Mouse (Mus musculus) MEL (cell line): ENCODE results near the gene Gmeb2. TPM values are rescaled to one million over a fixed set of nuclear protein-coding genes. Genes with fewer than 3 reads are reported as not detected.

Source experiments
- DNase-seq: peaks from one replicate; pipeline ENCODE4 v3.0.0; 2011; ENCODE audit warnings: low read depth, low spot score
- H3K27ac ChIP-seq: 2 replicates; pipeline ENCODE4 v1.5.1; 2012; ENCODE audit warnings: low read depth, mild to moderate bottlenecking, control low read depth, low read length, moderate library complexity; ENCODE audit not compliant: control insufficient read depth
- H3K27me3 ChIP-seq, 2 experiments: fragments of 150-350 bp in 1 of 2; sonication (generic) in 1 of 2; 2 replicates each; pipeline ENCODE4 v1.6.1; 2012; ENCODE audit warnings: low read length in 2 of 2, mild to moderate bottlenecking in 2 of 2, improper control_type of control experiment in 1 of 2, moderate library complexity in 1 of 2; ENCODE audit not compliant: insufficient read depth in 2 of 2, control insufficient read depth in 1 of 2
- H3K36me3 ChIP-seq, 2 experiments: 2 replicates each; pipeline ENCODE4 v1.6.1; 2012 to 2014; ENCODE audit warnings: low read length in 2 of 2, improper control_type of control experiment in 1 of 2, inconsistent platforms in 1 of 2, mild to moderate bottlenecking in 1 of 2; ENCODE audit not compliant: insufficient read depth in 2 of 2, control insufficient read depth in 1 of 2
- H3K4me1 ChIP-seq, 2 experiments: fragments of 150-350 bp in 1 of 2; sonication (generic) in 1 of 2; 2 replicates each; pipeline ENCODE4 v1.6.1; 2012; ENCODE audit warnings: low read length in 2 of 2, improper control_type of control experiment in 1 of 2, mild to moderate bottlenecking in 1 of 2; ENCODE audit not compliant: insufficient read depth in 2 of 2, control insufficient read depth in 1 of 2
- H3K4me3 ChIP-seq, 2 experiments: fragments of 150-350 bp in 1 of 2; sonication (generic) in 1 of 2; 2 replicates each; pipeline ENCODE4 v1.5.1; 2012; ENCODE audit warnings: low read depth in 2 of 2, low read length in 2 of 2, mild to moderate bottlenecking in 2 of 2, moderate library complexity in 2 of 2, control low read depth in 1 of 2, improper control_type of control experiment in 1 of 2; ENCODE audit not compliant: control insufficient read depth in 1 of 2, insufficient read depth in 1 of 2
- H3K79me2 ChIP-seq: 2 replicates; pipeline ENCODE4 v1.6.1; 2012; ENCODE audit warnings: mild to moderate bottlenecking, low read length, moderate library complexity; ENCODE audit not compliant: control insufficient read depth, poor library complexity, insufficient read depth
- H3K9ac ChIP-seq: 2 replicates; pipeline ENCODE4 v1.6.1; 2012; ENCODE audit warnings: low read depth, mild to moderate bottlenecking, control low read depth, low read length, moderate library complexity; ENCODE audit not compliant: control insufficient read depth, poor library complexity, severe bottlenecking
- H3K9me3 ChIP-seq: fragments of 150-350 bp; sonication (generic); replicated peaks from 2 replicates; pipeline ENCODE4 v1.6.1; 2012; ENCODE audit warnings: mild to moderate bottlenecking, low read length, improper control_type of control experiment, moderate library complexity; ENCODE audit not compliant: insufficient read depth
- CHD2 ChIP-seq: IDR thresholded peaks from 2 replicates; pipeline ENCODE4 v1.6.1; 2011; ENCODE audit warnings: low read length, improper control_type of control experiment
- E2F4 ChIP-seq: IDR thresholded peaks from 2 replicates; pipeline ENCODE4 v1.6.1; 2011; ENCODE audit warnings: low read depth, low read length, improper control_type of control experiment, borderline replicate concordance
- ETS1 ChIP-seq: IDR thresholded peaks from 2 replicates; pipeline ENCODE4 v1.6.1; 2012; ENCODE audit warnings: low read depth, mild to moderate bottlenecking, inconsistent platforms, low read length, improper control_type of control experiment, moderate library complexity
- GABPA ChIP-seq: IDR thresholded peaks from 2 replicates; pipeline ENCODE4 v1.6.1; 2012; ENCODE audit warnings: low read depth, mild to moderate bottlenecking, inconsistent platforms, low read length, improper control_type of control experiment, moderate library complexity
- HCFC1 ChIP-seq: IDR thresholded peaks from 2 replicates; pipeline ENCODE4 v1.6.1; 2012; ENCODE audit warnings: low read depth, mild to moderate bottlenecking, inconsistent platforms, low read length, improper control_type of control experiment, moderate library complexity
- JUND ChIP-seq: IDR thresholded peaks from 2 replicates; pipeline ENCODE4 v1.6.1; 2011; ENCODE audit warnings: low read depth, mild to moderate bottlenecking, improper control_type of control experiment, low read length
- KAT2A ChIP-seq: conservative IDR thresholded peaks from 2 replicates; pipeline ENCODE4 v1.6.1; 2012; ENCODE audit warnings: low read depth, low read length, improper control_type of control experiment, inconsistent platforms
- MAFK ChIP-seq: IDR thresholded peaks from 2 replicates; pipeline ENCODE4 v1.6.1; 2011; ENCODE audit warnings: low read depth, mild to moderate bottlenecking, low read length, improper control_type of control experiment, borderline replicate concordance
- MYB ChIP-seq: IDR thresholded peaks from 2 replicates; pipeline ENCODE4 v1.6.1; 2011; ENCODE audit warnings: mild to moderate bottlenecking, low read depth, low read length, improper control_type of control experiment
- MYC ChIP-seq: IDR thresholded peaks from 2 replicates; pipeline ENCODE4 v1.6.1; 2011; ENCODE audit warnings: low read depth, mild to moderate bottlenecking, low read length, improper control_type of control experiment, moderate library complexity
- NELFE ChIP-seq: IDR thresholded peaks from 2 replicates; pipeline ENCODE4 v1.6.1; 2011; ENCODE audit warnings: low read depth, low read length, improper control_type of control experiment
- NRF1 ChIP-seq: IDR thresholded peaks from 2 replicates; pipeline ENCODE4 v1.6.1; 2014; ENCODE audit warnings: low read depth, mild to moderate bottlenecking, inconsistent platforms, low read length, improper control_type of control experiment, moderate library complexity; ENCODE audit not compliant: poor library complexity, insufficient read depth, severe bottlenecking
- POLR2A ChIP-seq, 2 experiments: IDR thresholded peaks; 2 replicates each; pipeline ENCODE4 v1.6.1; 2011 to 2012; ENCODE audit warnings: low read length in 2 of 2, mild to moderate bottlenecking in 2 of 2, control low read depth in 1 of 2, improper control_type of control experiment in 1 of 2, low read depth in 1 of 2, moderate library complexity in 1 of 2; ENCODE audit not compliant: control insufficient read depth in 1 of 2, insufficient read depth in 1 of 2, poor library complexity in 1 of 2
- POLR2AphosphoS2 ChIP-seq: IDR thresholded peaks from 2 replicates; pipeline ENCODE4 v1.6.1; 2011; ENCODE audit warnings: low read length, improper control_type of control experiment
- RCOR1 ChIP-seq: IDR thresholded peaks from 2 replicates; pipeline ENCODE4 v1.6.1; 2012; ENCODE audit warnings: low read depth, mild to moderate bottlenecking, inconsistent platforms, low read length, improper control_type of control experiment
- SMC3 ChIP-seq: IDR thresholded peaks from 2 replicates; pipeline ENCODE4 v1.6.1; 2011; ENCODE audit warnings: low read depth, low read length, improper control_type of control experiment
- TAL1 ChIP-seq: IDR thresholded peaks from 2 replicates; pipeline ENCODE4 v1.6.1; 2012; ENCODE audit warnings: mild to moderate bottlenecking, inconsistent platforms, low read length, moderate library complexity, mixed read lengths
- TCF12 ChIP-seq: IDR thresholded peaks from 2 replicates; pipeline ENCODE4 v1.6.1; 2014; ENCODE audit warnings: low read depth, mild to moderate bottlenecking, inconsistent platforms, low read length, improper control_type of control experiment, moderate library complexity
- USF1 ChIP-seq: IDR thresholded peaks from 2 replicates; pipeline ENCODE4 v1.6.1; 2014; ENCODE audit warnings: low read depth, mild to moderate bottlenecking, inconsistent platforms, low read length, improper control_type of control experiment, moderate library complexity
- USF2 ChIP-seq, 2 experiments: IDR thresholded peaks; 2 replicates each; pipeline ENCODE4 v1.6.1; 2011 to 2012; ENCODE audit warnings: improper control_type of control experiment in 2 of 2, low read length in 2 of 2, borderline replicate concordance in 1 of 2, inconsistent platforms in 1 of 2, low read depth in 1 of 2, mild to moderate bottlenecking in 1 of 2; ENCODE audit not compliant: insufficient read depth in 1 of 2
- ZNF384 ChIP-seq: IDR thresholded peaks from 2 replicates; pipeline ENCODE4 v1.6.1; 2012; ENCODE audit warnings: low read depth, mild to moderate bottlenecking, inconsistent platforms, low read length, improper control_type of control experiment
- polyA plus RNA-seq, 2 experiments: library from polyadenylated mRNA; stranded (reverse) in 1 of 2; unstranded in 1 of 2; fragments of >175 nt in 1 of 2; fragments of >200 nt in 1 of 2; gene quantifications; 2 replicates each; pipeline versions ENCODE4 v1.2.1 to v1.2.4; 2012; ENCODE audit warnings: low replicate concordance in 2 of 2, low read depth in 1 of 2; ENCODE audit not compliant: insufficient read length in 2 of 2, insufficient read depth in 1 of 2, missing spikeins in 1 of 2
- total RNA-seq: library from RNA; depleted of rRNA; stranded (reverse); fragments of 300-350 nt; gene quantifications from 2 replicates; pipeline ENCODE4 v1.2.3, GENCODE M21; 2012

The Gmeb2 gene
- total and polyA plus RNA-seq, 3 experiments, result 8.3 to 16.9 TPM; not detected in 1

GRCm38 (mm10) chr2:181240806-181241440 lies 46.9 kb downstream of the Gmeb2 start:
- H3K9ac ChIP-seq, result peak overlapping the region; percentile 94
- peak overlapping the region; percentile 98 to 100 for H3K4me3 ChIP-seq
- H3K27ac ChIP-seq, result no peak overlapping the region
- H3K27me3 ChIP-seq, result no peaks in the 10 kb centered on the region
- peaks cover 0 to 17% of the 10 kb centered on the region in 2 experiments; a peak in 2 of 4 replicates for H3K36me3 ChIP-seq
- DNase-seq, result no peak
- TF ChIP-seq KAT2A (no peak), E2F4 (no peak), POLR2AphosphoS2 (no peak), TCF12 (no peak), ETS1 (no peak)
- TF ChIP-seq, all 39 proteins: peak for 0
- Histone ChIP-seq H3K9me3 (no peaks in the 10 kb centered on the region), H3K79me2 (peaks cover 7% of the 10 kb centered on the region; the same call in 1 of the 2 replicates), H3K4me1 (peaks cover 2 to 15% of the 10 kb centered on the region in 2 experiments)

GRCm38 (mm10) chr2:181239261-181239660 lies 48.6 kb downstream of the Gmeb2 start:
- no peak overlapping the region for H3K4me3 ChIP-seq
- H3K4me1 ChIP-seq, result peaks cover 0 to 12% of the 10 kb centered on the region in 2 experiments; a peak in 3 of 4 replicates
- TF ChIP-seq CHD2 (no peak), MAFK (no peak), USF1 (no peak), JUND (no peak), POLR2AphosphoS2 (no peak)
- no peak overlapping the region for H3K9ac ChIP-seq
- H3K9me3 ChIP-seq, result no peaks in the 10 kb centered on the region
- DNase-seq, result no peak
- H3K27me3 ChIP-seq, result no peaks in the 10 kb centered on the region
- H3K79me2 ChIP-seq, result peaks cover 7% of the 10 kb centered on the region; the same call in 1 of the 2 replicates
- H3K36me3 ChIP-seq, result peaks cover 0 to 11% of the 10 kb centered on the region in 2 experiments; a peak in 2 of 4 replicates
- H3K27ac ChIP-seq, result no peak overlapping the region

DNA sequence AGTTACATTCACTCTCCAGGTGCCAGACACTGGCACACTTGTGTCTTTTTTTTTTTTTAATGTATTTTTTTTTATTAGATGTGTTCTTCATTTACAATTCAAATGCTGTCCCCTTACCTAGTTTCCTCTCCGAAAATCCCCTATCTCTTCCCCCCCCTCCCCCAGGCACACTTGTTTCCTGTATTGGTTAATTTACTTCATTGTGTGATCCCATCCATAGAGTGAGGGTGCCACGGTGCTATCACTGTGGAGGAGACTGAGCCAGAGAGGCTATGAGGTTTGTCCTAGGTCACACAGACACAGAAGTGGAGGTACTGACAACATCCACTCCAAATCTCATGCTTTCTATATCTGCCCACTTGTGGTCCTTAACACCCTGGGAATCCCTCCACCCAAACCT lies 49.0 kb downstream of the Gmeb2 start:
- H3K27ac ChIP-seq, result no peak overlapping the region
- H3K79me2 ChIP-seq, result peaks cover 7% of the 10 kb centered on the region; the same call in 1 of the 2 replicates
- TF ChIP-seq NRF1, result no peak
- no peak for TF ChIP-seq ZNF384
- no peak for TF ChIP-seq TCF12
- TF ChIP-seq TAL1, result no peak
- no peak for TF ChIP-seq JUND
- TF ChIP-seq MYC, result no peak
- no peak for TF ChIP-seq MYB
- TF ChIP-seq CHD2, result no peak
- TF ChIP-seq NELFE, result no peak
- no peak for TF ChIP-seq POLR2AphosphoS2
- no peak for TF ChIP-seq RCOR1
- TF ChIP-seq HCFC1, result no peak
- TF ChIP-seq POLR2A (IDR thresholded peaks at IDR 0.05; ENCODE audit: control insufficient read depth in 1 of 2, insufficient read depth in 1 of 2, low read depth in 1 of 2, low read length in 2 of 2, poor library complexity in 1 of 2), result no peak
- no peak for TF ChIP-seq USF2 (IDR thresholded peaks at IDR 0.05; ENCODE audit: borderline replicate concordance in 1 of 2, insufficient read depth in 1 of 2, low read depth in 1 of 2, low read length in 2 of 2)
- TF ChIP-seq MAFK, result no peak
- no peak for TF ChIP-seq GABPA
- TF ChIP-seq SMC3, result no peak
- no peak for TF ChIP-seq E2F4
- TF ChIP-seq, all 39 proteins: peak for 0
- Histone ChIP-seq H3K27me3 (no peaks in the 10 kb centered on the region), H3K4me1 (peaks cover 0 to 11% of the 10 kb centered on the region in 2 experiments; a peak in 2 of 4 replicates), H3K4me3 (no peak overlapping the region), H3K9me3 (no peaks in the 10 kb centered on the region), H3K36me3 (peaks cover 0 to 10% of the 10 kb centered on the region in 2 experiments; a peak in 2 of 4 replicates), H3K9ac (no peak overlapping the region)
- no peak for DNase-seq
